Mouse (Mus musculus): ENCODE measurements around the gene Gm14744.
"Not testable (repeated sequence)": the region's sequence is repeated elsewhere in the genome, so short reads cannot be mapped to it uniquely, and the experiment has no call there.

Gm14744 gene

DNA sequence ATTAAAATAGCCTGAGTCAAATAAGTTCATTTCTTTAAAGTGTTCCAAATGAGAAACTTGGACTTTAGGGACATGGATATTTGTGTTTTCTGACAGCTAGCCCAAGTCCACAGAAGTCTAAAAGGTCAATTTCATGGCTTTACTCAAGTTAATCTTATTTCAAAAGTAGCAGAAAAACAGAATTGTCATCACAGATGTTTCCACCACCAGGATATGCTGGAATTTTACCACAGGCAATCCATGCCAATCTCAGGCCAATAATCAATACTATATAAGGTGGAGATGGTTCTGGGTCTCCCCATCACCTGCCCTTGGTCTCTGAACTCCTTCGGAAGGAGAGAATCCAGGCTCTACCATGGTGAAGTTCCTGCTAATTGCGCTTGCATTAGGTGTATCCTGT, at the start of gene Gm14744:
Gm14744 (plus strand) TSS at position 301 of the 400 bp plus-strand sequence.
- not testable (repeated sequence) for DNase-seq (ENCODE audit: low read depth, low spot score)

DNA sequence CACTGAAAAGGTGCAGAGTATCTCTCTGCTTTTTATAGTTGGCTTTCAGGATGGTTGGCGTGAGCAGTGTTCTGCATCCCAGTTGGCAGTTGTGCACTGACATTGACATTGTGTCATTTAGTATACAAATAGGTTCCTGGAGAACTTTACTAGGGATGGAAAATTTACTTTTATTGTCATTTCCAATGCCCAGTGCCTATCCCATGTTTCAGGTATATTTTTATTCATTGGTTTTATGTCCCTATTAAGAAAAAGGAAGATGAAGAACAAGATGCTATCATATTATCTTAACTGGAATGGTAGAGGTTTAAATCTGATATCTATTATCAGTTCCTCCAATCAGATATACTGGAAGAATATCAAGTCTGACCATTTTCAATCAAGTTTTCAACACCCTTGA, 11.0 kb upstream of the Gm14744 start, which contains the start of gene Pbsn:
Pbsn (minus strand) TSS at position 101 of the 400 bp plus-strand sequence.
- DNase-seq (ENCODE audit: low read depth, low spot score) = no peak

DNA sequence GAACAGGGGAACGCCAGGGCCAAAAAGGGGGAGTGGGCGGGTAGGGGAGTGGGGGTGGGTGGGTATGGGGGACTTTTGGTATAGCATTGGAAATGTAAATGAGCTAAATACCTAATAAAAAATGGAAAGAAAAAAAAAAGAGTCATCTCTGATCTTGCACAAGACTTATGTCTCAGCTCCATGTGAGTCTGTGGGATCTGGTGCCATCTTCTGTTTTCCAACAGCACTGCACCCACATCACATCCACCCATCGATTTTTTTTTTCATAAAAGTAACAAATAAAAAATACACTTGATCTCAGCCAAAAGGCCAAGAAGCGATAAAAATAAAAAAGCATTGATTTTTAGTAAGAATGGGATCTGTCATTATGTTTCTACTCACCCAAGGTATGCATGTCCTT, 15.5 kb downstream of the Gm14744 start:
- not testable (repeated sequence) for DNase-seq (ENCODE audit: low read depth, low spot score)

Measured in c-Kit-negative CD71-positive TER-119-positive erythroid progenitor cells, embryonic 14.5 days (primary cell).